Mouse (Mus musculus): ENCODE measurements around the gene Hexim2. TPM values are rescaled to one million over a fixed set of nuclear protein-coding genes. Genes with fewer than 3 reads are reported as not detected.

The Hexim2 gene
- total and polyA plus RNA-seq, 2 experiments from 2014 or later, result 28.9 to 30.2 TPM

DNA sequence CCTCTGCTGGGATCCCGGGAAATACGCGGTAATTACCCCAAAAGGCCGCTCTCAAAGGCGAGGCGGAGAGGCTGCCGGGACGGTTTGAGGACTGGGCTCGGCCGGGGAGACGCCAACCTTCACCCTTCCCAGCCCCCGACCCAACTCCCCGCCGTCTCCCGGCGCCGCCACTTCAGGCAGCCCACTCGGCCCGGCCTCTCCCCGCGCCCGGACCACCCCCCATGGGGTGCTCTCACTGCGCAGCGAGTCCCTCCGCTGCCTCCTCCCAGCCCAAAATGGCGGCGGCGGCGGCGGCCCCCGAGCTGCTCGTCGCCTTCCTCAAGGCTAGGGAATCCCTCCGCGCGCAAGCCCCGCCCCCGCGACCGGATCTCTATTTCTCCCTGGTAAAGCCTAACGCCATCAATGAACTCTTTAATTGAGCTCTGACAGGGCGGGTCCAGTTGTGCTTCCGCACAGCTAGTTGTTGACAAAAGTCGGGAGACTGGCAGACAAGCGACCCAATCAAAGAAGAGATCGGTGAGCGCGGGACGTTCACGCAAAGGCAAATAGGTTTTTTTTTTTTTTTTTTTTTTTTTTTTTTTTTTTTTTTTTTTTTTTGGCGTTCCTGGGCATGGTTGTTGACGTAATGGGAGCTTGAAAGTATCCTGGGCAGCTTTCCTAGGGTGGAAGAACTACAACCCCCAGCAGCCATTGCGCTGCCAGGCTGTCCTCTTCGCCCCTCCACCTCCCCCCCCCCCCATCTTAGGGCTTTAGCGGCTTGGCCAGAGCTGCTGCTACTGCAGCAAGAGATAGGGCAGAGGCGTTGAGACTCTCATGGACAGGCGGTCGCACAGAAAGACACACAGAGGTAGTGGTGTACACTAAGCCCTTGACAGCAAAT is 587 bp downstream of the Hexim2 start:
- peaks cover 17% of the 10 kb centered on the region for H3K4me1 ChIP-seq (ENCODE audit: insufficient read depth, low read length)
- TF ChIP-seq CTCF (IDR thresholded peaks at IDR 0.05; ENCODE audit: low read depth), result no peak
- under 1% methylated on average over 57 of the region's 58 CpGs for WGBS
- peak overlapping the region; percentile 98 for H3K27ac ChIP-seq
- H3K36me3 ChIP-seq (ENCODE audit: insufficient read depth, low read length), result no peaks in the 10 kb centered on the region
- peak; percentile 94 for ATAC-seq
- H3K4me3 ChIP-seq (ENCODE audit: low read length), result peak overlapping the region; percentile 80
- peak overlapping the region; percentile 82 for H3K4me2 ChIP-seq (ENCODE audit: low read depth, low read length)
- DNase-seq (ENCODE audit: low spot score), result peak; percentile 100
- H3K9me3 ChIP-seq (ENCODE audit: low read length), result no peaks in the 10 kb centered on the region
- peak overlapping the region; percentile 99 for H3K9ac ChIP-seq (replicated peaks; ENCODE audit: low read length)
- H3K27me3 ChIP-seq (ENCODE audit: insufficient read depth, low read length), result no peaks in the 10 kb centered on the region

- H3K36me3 ChIP-seq (ENCODE audit: insufficient read depth, low read length), result peaks cover 6% of the 10 kb centered on the region; the same call in 1 of the 2 replicates
- 51% methylated on average over 6 of the region's 6 CpGs for WGBS
Measured at GRCm38 (mm10) chr11:103133456-103134185, 1.4 kb downstream of the Hexim2 start.

GRCm38 (mm10) chr11:103134221-103134620 is 2.0 kb downstream of the Hexim2 start:
- Histone ChIP-seq H3K4me1 (ENCODE audit: insufficient read depth, low read length) (peaks cover 17% of the 10 kb centered on the region), H3K36me3 (ENCODE audit: insufficient read depth, low read length) (peaks cover 12% of the 10 kb centered on the region; the same call in 1 of the 2 replicates), H3K9ac (replicated peaks; ENCODE audit: low read length) (peak overlapping the region; percentile 9; the same call in 1 of the 2 replicates), H3K27me3 (ENCODE audit: insufficient read depth, low read length) (no peaks in the 10 kb centered on the region), H3K4me3 (ENCODE audit: low read length) (no peak overlapping the region), H3K4me2 (ENCODE audit: low read depth, low read length) (peak overlapping the region; percentile 54), H3K9me3 (ENCODE audit: low read length) (no peaks in the 10 kb centered on the region), H3K27ac (peak overlapping the region; percentile 90; the same call in 1 of the 2 replicates)
- ATAC-seq (no peak), DNase-seq (ENCODE audit: low spot score) (no peak)
- 69% methylated on average over 3 of the region's 3 CpGs for WGBS
- TF ChIP-seq CTCF (IDR thresholded peaks at IDR 0.05; ENCODE audit: low read depth), result no peak

More at GRCm38 (mm10) chr11:103133456-103134185, 1.4 kb downstream of the Hexim2 start:
- H3K4me1 ChIP-seq (ENCODE audit: insufficient read depth, low read length), result peaks cover 17% of the 10 kb centered on the region
- peak overlapping the region; percentile 13; the same call in 1 of the 2 replicates for H3K4me3 ChIP-seq (ENCODE audit: low read length)
- ATAC-seq, result no peak
- H3K9me3 ChIP-seq (ENCODE audit: low read length), result no peaks in the 10 kb centered on the region
- H3K27ac ChIP-seq, result peak overlapping the region; percentile 90
- TF ChIP-seq CTCF (IDR thresholded peaks at IDR 0.05; ENCODE audit: low read depth), result no peak
- no peak for DNase-seq (ENCODE audit: low spot score)
- peak overlapping the region; percentile 47 for H3K9ac ChIP-seq (replicated peaks; ENCODE audit: low read length)
- peak overlapping the region; percentile 54 for H3K4me2 ChIP-seq (ENCODE audit: low read depth, low read length)
- no peaks in the 10 kb centered on the region for H3K27me3 ChIP-seq (ENCODE audit: insufficient read depth, low read length)

GRCm38 (mm10) chr11:103136039-103136577 is 3.9 kb downstream of the Hexim2 start:
- no peak for TF ChIP-seq CTCF (IDR thresholded peaks at IDR 0.05; ENCODE audit: low read depth)
- 88% methylated on average over 8 of the region's 8 CpGs for WGBS
- H3K9ac ChIP-seq (replicated peaks; ENCODE audit: low read length), result no peak overlapping the region
- H3K4me2 ChIP-seq (ENCODE audit: low read depth, low read length), result no peak overlapping the region
- ATAC-seq (no peak), DNase-seq (ENCODE audit: low spot score) (no peak)
- peaks cover 12% of the 10 kb centered on the region for H3K4me1 ChIP-seq (ENCODE audit: insufficient read depth, low read length)
- peaks cover 12% of the 10 kb centered on the region; the same call in 1 of the 2 replicates for H3K36me3 ChIP-seq (ENCODE audit: insufficient read depth, low read length)
- no peaks in the 10 kb centered on the region for H3K9me3 ChIP-seq (ENCODE audit: low read length)
- H3K4me3 ChIP-seq (ENCODE audit: low read length), result no peak overlapping the region
- H3K27me3 ChIP-seq (ENCODE audit: insufficient read depth, low read length), result no peaks in the 10 kb centered on the region
- no peak overlapping the region for H3K27ac ChIP-seq

- Histone ChIP-seq H3K27ac (peak overlapping the region; percentile 92), H3K9ac (replicated peaks; ENCODE audit: low read length) (no peak overlapping the region), H3K4me3 (ENCODE audit: low read length) (no peak overlapping the region), H3K27me3 (ENCODE audit: insufficient read depth, low read length) (no peaks in the 10 kb centered on the region), H3K36me3 (ENCODE audit: insufficient read depth, low read length) (peaks cover 12% of the 10 kb centered on the region; the same call in 1 of the 2 replicates), H3K4me2 (ENCODE audit: low read depth, low read length) (no peak overlapping the region), H3K9me3 (ENCODE audit: low read length) (no peaks in the 10 kb centered on the region), H3K4me1 (ENCODE audit: insufficient read depth, low read length) (peaks cover 13% of the 10 kb centered on the region)
- TF ChIP-seq CTCF (IDR thresholded peaks at IDR 0.05; ENCODE audit: low read depth), result no peak
- DNase-seq (ENCODE audit: low spot score) (no peak), ATAC-seq (no peak)
- 81% methylated on average over 14 of the region's 14 CpGs for WGBS
Measured at GRCm38 (mm10) chr11:103139951-103140762, 7.9 kb downstream of the Hexim2 start.

- ATAC-seq, result no peak
- Histone ChIP-seq H3K27me3 (ENCODE audit: insufficient read depth, low read length) (no peaks in the 10 kb centered on the region), H3K27ac (peak overlapping the region; percentile 92), H3K36me3 (ENCODE audit: insufficient read depth, low read length) (peaks cover 12% of the 10 kb centered on the region; the same call in 1 of the 2 replicates), H3K9ac (replicated peaks; ENCODE audit: low read length) (no peak overlapping the region), H3K4me3 (ENCODE audit: low read length) (no peak overlapping the region), H3K9me3 (ENCODE audit: low read length) (no peaks in the 10 kb centered on the region), H3K4me1 (ENCODE audit: insufficient read depth, low read length) (peaks cover 13% of the 10 kb centered on the region), H3K4me2 (ENCODE audit: low read depth, low read length) (no peak overlapping the region)
- TF ChIP-seq CTCF (IDR thresholded peaks at IDR 0.05; ENCODE audit: low read depth), result no peak
- 50% methylated on average over 6 of the region's 6 CpGs for WGBS
- DNase-seq (ENCODE audit: low spot score), result no peak
Measured at GRCm38 (mm10) chr11:103140763-103141100, 8.5 kb downstream of the Hexim2 start.

All from hindbrain, postnatal 0 days (tissue).